Mouse (Mus musculus): Measurements from ENCODE around the gene Egfem1.

The Egfem1 gene

DNA sequence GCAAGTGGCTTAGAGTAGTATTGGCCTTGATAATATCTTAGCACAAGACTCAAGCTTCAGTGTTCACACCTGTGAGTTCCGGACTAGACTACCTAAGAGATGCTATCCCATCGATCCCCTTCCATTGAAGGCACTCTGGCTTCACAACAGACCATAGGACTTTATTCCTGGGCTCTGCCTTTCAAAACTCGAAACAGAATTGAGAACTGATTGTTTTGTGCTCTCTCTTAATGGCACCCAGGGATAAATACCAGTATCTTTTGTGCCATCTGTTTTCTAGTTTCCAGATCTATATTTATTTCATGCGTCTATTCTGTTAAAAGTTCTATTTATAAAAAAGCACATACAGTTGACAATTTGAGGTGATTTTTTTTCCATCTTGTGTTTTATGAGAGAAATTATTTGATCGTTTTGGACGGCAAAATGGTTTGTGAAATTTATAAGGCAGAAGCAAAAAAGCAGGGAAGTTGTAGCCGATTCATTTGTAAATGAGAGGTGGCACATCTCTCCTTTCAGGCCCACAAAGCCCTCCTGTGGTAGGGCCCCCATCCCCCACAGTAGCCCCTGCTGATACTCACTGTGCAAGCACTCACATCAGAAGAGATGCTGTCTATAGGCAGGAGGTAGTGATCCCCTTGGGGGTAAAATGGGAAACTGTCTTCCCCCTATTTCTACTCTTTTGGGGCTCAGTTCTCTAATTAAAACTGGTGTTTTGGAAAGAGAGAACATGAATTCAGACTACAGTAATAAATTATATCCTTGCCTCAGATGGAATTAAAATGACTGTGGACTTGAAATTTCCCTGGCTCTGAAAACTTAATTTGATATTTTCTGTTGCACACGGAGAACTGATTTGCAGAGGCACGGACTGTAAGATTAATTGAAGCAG, 53.6 kb downstream of the Egfem1 start:
- no peak for DNase-seq

DNA sequence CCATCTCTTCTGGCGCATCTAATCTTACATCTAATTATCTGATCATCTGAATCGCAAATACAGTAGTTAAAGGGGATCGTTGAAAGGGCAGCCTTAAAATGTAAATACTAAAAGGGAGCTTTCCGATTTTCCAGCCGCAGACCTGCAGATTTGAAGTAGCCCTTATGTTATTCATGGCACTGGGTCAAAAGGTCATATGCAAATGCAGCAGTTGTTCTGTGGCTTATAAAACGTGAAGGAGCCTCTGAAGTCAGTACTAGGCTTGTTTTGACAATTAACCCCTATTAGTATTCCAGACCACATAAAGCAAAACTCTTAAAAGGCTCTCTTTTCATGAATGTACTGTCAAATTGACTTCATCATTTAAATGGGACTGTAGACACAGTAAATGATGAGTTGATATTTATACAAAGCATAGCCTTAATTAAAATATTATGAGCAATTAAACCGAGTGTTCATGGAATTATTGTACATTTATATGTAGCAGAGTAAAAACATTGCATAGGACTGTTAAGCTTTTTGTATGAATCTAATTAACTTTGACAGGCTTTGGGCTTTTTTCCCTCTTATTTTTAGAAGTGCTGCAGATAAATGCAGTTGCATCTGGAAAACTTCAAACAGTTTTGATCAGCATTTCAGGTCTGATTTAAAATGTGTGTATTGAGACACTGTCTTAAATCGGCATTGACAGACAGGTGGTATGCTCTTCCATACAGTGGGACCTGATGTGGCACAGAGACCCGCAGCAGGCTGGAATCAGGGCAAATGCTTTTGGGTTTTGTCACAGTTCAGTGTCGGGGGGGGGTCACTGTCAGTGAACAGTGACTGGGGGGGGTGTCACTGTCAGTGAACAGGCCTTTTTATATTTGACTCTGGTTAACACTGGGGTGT, 54.5 kb downstream of the Egfem1 start:
- DNase-seq = no peak

DNA sequence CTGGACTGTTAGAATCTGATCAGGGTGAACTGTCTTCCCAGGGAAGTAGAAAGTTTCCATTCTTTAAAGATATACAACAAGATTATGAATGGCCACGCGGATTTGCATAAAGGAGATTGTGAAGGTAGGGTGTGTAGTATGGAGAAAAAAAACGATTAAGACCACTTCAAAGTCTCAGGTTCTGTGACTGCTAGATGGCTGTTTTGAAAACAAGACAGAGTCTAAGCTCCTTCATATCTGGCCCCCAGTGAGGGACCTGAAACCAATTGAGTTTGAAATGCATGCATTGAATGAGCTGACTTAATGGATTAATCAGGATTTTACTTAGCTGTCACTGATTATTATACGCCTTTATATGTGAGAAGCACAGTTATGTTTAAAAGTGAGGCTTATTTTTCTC, 86.6 kb downstream of the Egfem1 start:
- DNase-seq = no peak

DNA sequence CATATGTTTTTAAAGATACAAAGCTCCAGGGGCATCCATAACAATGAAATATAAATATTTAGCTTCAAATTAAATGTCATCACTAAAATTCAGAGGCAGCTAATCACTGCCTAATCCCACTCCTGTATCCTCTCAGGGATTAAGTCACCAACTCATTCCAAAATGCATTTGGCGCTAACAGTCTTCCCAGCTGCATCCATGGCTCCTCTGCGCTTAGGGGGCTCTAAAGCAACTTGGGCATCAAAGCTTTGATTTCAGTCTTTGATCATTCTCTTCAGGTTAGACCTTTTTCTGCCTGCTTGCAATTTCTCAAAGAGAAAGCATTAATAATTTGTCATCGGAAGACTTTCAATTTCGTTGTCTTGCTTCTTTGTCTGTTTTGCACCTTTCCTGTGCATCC, 87.2 kb downstream of the Egfem1 start:
- no peak for DNase-seq

DNA sequence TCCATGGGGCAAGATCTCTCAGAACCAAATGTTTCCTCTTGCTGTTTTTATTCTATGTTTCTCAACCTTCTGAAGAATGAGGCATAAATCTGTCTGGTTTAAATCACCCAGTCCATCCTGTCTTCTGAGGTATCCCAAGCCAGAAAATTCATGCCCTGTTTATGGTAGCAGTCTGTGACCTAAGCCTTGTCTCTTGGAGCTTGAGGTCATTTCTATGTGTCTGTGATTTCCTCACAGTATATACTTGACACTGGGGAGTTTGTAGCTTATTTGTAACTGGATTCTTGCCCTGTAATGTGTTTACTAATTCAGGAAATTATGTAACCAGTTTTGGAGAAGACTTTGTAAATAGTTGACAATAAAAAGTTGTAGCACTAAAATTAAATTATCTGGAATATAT, 95.2 kb downstream of the Egfem1 start:
- DNase-seq = no peak

DNA sequence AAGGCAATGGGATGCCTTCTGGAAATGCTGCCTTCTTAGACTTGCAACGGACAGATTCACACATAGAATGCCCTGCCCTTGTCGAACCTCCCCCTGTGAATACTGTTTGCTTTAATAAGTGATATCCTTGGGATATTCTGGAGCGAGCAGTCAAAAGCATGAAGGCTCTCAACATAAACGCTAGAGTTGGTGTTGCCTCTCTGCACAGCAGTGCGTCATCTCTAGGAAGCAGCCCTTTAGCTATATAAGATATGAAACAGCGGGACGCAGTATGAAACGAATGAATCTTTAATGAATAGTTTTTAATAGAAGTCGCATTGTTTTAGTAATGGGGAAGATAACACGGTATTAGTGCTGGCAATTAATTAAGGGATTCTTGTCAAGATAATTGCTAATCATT, 101.2 kb downstream of the Egfem1 start:
- DNase-seq = no peak

DNA sequence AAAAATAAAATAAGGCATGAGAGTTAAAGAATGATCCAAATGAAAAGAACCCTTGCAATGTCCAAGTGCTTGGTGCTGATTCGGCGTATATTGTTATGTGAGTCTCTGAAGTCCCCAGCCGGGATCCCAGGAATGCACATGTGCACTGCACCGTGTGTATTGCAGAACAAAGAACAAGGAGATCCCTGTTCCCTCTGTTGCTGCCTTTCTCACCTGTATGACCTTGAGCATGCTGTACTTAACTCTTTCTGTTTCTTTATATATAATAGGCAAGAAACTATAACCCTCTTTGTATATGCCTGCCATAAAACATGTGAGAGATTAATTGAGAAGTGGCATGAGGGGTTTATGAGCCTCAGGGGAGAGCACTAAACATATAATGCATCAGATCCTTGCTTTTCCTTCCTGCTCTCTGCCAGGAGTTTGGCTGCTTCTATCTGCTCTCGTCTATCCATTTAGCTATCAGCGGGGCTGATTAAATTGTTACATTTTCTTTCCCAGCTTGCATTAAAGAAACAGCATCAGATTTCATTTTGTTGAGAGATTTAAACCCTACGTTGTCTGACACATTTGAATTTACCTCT, 101.9 kb downstream of the Egfem1 start:
- no peak for DNase-seq

DNA sequence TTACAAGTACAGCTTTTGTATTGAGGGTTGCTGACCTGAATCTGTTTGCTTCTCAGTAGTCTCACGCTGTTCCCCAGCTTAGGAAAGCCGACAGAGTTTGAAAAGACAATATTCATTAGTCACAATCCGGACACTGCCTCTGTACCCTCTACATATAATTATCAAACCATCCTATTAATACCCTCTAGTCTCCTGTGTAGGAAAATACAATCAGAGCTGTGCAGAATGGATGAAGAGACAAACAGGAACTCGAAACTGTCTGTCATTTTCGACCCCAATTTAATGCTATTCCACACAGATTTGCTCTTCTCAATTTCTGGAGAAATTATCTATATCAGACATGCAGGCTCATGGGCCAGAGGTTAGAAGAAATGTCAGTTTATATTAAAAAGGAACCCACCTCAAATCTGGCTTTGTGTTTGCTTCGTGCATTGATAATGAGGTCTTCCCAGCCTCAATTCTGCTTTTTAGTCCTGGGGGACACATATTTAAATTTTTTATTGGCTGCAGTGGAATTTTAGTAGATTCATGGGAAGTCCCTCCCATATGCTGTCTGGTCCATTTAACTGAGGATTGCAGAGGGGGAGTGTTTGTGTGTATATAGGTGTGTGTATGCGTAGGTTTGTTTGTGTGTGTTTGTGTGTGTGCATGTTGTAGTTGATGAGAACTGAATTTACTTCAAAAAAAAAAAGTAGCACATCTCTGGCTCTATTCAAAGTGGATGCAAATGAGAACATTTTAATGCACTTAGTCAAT, 102.8 kb downstream of the Egfem1 start:
- no peak for DNase-seq

DNA sequence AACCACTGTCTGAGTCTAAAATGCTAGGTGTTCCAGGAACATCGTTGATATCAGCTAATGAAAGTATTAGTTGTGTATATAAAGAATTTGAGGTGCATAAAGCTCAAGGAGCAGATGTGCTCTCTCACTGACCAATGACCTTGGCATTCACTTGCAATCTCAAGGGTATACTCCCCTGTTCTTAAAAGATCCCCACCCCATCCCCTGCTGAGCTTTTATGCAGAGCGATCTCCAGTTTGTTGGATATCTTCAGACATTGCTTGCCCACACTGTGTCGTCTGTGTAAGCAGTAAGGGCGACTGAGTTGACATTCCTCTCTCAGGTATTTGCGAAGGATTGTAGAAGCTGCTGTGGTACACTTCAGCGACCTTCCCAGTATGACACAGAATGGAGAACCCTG, 108.4 kb downstream of the Egfem1 start:
- DNase-seq = no peak

DNA sequence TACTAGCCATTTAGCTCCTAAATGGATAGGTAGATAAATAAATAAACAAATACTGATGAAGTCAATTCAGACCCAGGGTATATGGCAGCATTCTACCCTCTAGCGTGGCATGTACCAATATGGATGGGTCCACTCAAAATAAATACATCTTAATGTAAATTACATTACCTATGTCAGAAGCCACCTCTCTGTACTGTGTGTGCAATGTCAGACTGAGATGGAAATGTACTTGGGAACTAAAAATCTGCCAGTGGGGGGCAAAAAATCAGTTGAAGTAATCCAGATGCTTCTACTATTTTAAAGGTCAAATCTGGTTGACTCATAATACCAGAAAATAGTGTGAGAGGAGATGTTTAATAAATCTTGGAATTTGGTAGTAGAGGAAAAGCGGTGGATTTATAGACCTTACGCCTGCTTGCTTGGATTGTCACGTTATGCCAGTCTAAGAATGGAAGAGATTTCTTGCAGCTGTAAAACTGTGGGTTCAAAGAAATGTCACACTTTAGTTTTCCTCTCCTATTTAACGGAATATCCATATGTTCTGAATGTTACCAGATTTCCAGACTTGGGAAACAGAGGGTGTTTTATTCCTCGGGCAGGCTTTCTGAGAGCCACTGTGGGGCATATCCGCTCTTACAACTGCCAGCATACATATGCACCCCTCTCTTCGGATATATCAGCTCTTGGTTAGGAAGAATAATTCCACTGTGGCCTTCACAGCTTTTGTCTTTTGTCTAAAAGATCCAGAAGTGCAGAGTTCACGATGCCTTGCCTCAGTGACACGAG, 116.1 kb downstream of the Egfem1 start:
- no peak for DNase-seq

DNA sequence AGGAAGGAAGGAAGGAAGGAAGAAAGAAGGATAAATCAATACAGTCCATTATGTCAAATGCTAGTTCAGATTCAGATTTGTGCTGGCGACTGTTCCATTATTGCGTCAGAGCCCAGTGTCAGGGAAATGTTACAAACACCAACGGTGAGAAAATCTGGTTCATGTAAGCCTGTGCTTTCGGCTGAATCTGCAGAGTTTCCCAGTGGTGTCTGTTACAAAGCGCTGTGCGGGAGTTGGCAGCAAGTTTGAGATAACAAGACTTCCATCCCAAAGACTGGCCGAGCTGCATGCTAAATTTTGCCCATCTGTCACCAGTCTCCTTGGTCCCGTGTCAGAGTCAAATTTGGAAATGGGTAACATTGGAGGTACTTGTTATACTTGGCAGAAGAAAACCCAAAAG, 118.8 kb downstream of the Egfem1 start:
- no peak for DNase-seq

DNA sequence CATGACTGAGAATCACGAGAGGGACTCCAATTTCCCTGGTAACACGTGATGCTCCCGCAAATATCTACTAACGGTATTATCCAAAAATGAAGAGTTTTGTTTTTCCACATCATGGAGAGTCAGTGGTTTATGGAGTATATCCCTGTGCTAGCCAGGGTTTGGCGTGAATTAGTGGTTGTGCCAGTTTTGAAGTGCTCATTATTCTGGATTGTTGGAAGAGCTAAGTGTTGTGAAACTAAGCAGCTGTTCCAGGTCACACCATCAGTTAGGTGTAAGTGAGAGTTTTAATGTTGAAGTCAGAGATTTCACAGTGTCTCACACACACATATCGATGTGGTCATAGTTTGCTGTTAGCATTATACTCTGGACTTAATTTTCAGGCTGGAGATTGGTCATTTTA, 120.7 kb downstream of the Egfem1 start:
- no peak for DNase-seq

DNA sequence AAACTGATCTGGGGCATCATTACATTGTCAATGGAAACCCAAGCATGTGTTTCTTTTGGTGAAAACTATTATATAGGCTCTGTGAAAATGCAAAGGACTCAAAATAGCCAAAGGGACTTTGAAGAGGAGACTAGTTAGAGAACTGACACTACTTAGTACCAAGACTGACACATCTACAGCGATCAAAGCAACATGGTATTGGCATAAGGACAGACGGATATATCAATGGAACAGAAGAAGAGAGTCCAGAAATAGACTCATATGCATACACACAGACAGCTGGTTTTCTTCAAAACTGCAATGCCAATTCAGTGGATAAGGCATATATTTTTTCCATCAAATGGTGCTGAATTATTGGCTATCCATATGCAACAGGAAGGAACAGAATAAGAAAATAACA, 140.6 kb downstream of the Egfem1 start:
- DNase-seq = no peak

DNA sequence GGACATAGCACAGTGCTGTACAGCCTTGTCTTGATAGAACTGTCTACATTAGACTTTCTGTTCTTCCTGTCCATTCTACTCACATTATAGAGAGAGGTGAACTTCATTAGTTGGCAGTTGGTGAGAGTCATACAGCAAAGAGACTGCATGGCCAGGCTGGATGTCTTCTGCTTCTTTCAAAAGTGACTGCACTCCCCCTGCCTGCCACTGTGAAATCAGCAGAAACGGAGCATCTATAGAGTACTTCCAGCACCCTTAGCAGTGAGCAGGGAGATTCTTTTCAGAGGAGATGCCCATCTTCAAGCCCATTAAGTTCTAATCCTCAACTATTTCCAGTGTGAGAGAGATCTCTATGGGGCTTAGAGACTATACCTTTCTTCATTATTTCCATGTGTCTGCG, 147.9 kb downstream of the Egfem1 start:
- DNase-seq = no peak

DNA sequence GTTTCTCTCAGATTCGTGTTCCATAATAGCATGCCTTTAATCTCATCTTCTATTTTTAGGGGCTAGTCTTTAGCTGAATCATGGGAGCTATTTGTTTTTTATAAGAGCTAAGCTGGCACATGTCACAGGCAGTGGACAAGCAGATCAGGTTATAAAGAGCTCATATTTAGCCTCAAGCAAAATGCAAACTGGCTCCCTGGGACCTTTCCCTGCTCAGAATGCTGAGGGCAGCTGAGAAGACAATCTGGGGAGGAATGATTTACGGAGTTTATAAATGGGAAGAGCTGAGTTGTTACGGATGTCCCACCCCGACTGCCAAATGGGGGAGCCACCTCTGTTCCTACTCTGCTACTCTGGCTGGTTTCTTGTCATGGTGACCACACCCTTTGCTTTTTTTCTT, 153.7 kb downstream of the Egfem1 start:
- no peak for DNase-seq

DNA sequence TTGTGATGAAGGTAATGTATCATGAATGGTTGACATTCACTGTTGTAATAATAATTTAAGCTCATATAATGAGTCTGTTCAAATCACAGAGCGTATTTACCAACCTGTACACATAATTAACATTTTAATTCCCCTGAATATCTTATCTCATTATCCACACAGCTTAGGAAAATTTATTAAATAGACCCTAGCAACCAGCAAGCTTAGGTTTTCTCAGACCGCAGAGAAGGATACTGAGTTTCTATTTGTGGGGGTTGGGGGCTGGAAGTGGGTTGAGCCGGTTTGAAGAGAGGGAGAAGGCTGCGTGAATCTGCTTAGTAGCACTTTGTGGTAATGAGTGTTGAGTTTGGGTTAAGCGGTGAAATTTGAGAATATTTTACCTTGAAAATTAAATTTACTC, 154.7 kb downstream of the Egfem1 start:
- no peak for DNase-seq

DNA sequence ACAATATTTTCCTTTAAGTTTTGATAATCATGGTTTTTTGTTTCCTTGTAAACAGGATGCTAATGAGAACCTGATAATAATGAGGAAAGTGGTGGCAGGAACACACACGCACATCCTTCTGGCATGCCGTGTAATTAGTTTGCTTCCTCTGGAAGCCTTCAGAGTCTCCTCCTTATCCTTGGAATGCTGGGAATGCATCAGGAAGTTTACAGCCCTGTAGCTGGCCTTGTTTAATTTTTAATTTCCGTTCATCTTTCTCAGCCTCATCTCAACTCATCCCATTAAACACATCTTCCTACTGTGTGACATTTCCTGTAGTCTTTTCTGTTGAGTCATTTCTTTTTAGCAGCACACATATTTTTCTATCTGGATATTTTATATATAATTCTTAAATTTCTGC, 161.8 kb downstream of the Egfem1 start:
- DNase-seq = no peak

DNA sequence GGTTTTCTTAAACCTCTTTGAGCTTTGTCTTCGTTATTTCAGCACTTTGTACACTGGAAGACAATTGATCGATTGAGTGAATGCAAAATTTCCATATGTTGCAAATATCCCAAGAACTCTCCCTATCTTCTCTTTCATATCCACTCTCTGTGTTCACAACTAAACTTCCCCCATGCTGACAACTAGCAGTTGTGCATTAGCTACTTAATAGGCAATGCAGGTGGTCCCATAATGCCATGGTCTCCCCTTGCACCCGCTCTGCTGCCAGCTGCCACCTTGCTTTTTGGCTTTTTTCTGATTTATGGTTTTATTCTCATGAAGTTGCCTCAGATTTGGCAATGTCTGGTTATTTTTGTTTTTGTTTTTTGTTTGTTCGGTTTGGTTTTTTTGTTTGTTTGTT, 209.8 kb downstream of the Egfem1 start:
- DNase-seq = no peak

DNA sequence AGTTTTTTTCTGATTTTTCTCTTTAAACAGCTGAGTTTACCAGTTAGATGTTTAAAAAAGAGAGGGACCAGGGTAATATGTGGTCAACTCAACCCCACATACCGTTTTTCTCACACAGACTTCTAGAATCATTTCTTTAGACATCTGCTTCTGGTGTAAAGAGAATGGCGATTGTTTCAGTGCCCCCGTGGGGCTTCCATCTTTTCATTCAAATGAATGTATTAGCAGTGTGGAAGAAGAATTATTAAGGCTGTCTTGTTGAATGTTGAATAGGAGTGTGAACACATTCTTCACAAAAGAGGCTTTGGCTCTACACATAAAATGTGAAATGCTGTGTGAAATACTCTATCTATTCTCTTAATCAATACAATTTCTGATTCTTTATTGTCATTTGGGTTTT, 210.4 kb downstream of the Egfem1 start:
- no peak for DNase-seq

DNA sequence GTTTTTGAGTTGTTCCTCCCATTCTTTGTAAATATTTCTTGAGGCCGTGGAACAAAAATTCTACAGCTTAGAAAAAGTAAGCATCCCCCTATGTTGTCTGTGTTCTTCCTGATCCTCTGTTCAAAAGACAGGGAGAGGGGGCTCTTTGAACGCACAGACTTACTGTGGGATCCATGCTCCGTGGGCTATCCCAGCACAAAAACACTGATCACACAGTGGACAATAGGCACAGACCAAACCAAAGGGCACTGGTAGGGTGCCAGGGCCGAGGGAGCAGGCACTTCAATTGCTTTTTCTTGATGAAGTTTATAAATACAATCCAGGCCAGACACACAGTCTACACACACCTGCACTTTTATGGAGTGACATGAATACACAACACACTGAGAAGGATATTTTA, 211.4 kb downstream of the Egfem1 start:
- no peak for DNase-seq

DNA sequence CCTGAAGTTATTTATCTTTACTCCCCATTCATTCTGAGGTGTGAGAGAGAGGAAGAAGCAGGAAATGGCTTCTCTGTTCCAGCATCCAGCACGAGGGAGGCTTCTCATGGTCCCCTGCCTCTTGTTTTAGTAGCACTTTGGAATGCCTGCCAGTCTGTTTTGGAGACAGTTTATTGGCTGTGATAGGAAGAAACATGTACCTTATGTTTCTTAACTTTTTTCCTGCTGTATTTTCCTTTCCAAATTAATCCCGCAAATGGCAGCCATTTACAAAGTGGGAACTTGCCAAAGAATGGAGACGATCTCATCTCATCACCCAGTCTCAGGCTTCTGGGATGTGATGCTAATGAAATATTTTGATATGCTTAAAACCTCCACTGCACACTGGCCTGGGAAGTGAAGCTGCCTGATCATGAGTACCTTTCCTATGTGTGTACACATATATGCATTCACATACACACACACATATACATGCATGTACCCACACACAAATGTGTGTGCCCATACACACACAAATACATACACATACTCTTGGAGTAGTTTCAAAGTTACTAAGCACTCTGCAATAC, 260.5 kb downstream of the Egfem1 start:
- no peak for DNase-seq

DNA sequence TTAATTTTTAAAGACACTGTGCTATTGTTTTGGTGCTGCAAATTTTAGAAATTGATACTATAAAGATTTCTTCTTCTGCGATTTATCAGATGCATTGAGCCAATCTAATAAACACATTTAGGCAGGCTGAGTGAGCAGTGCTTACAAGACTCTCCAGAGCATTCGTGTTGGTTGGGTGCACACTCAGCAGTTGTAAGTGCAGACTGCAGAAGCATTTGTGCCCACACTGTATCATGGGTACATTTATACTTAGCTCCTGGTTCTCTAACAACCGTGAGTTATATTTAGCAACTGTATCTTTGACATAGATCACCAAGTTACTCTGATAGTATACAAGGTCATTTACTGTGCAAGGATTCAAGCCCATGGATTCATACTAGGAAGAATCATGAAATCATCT, 264.0 kb downstream of the Egfem1 start:
- DNase-seq = no peak
